Mouse (Mus musculus) embryonic facial prominence, embryonic 15.5 days (tissue): ENCODE data around the gene Cgref1. TPM values are rescaled to one million over a fixed set of nuclear protein-coding genes. Genes with fewer than 3 reads are reported as not detected.

Experiments used
- ATAC-seq: fragments of 200-750 bp; cut with Nextera tagmentation; 2 replicates; pipeline ENCODE4 v1.8.0; 2017; ENCODE audit warnings: low read depth, moderate TSS enrichment; ENCODE audit not compliant: insufficient number of reproducible peaks, low FRiP score, low TSS enrichment
- H3K27ac ChIP-seq: fragments of 300-500 bp; sonication (generic); replicated peaks from 2 replicates; pipeline ENCODE4 v1.5.1; 2015; ENCODE audit warnings: mild to moderate bottlenecking, inconsistent platforms
- H3K27me3 ChIP-seq: fragments of 300-500 bp; sonication (generic); 2 replicates; pipeline ENCODE4 v1.6.1; 2015; ENCODE audit warnings: inconsistent platforms
- H3K36me3 ChIP-seq: fragments of 300-500 bp; sonication (generic); 2 replicates; pipeline ENCODE4 v1.6.1; 2015; ENCODE audit warnings: mild to moderate bottlenecking, inconsistent platforms
- H3K4me1 ChIP-seq: fragments of 300-500 bp; sonication (generic); 2 replicates; pipeline ENCODE4 v1.6.1; 2015; ENCODE audit warnings: inconsistent platforms
- H3K4me2 ChIP-seq: fragments of 300-500 bp; sonication (generic); replicated peaks from 2 replicates; pipeline ENCODE4 v1.6.1; 2015; ENCODE audit warnings: mild to moderate bottlenecking, inconsistent platforms
- H3K4me3 ChIP-seq: fragments of 300-500 bp; sonication (generic); replicated peaks from 2 replicates; pipeline ENCODE4 v1.5.1; 2015; ENCODE audit warnings: mild to moderate bottlenecking, inconsistent platforms
- H3K9ac ChIP-seq: fragments of 300-500 bp; sonication (generic); 2 replicates; pipeline ENCODE4 v1.6.1; 2015; ENCODE audit warnings: inconsistent platforms
- H3K9me3 ChIP-seq: fragments of 300-500 bp; sonication (generic); replicated peaks from 2 replicates; pipeline ENCODE4 v1.6.1; 2016; ENCODE audit warnings: inconsistent platforms
- WGBS: fragments of 180-500 bp; shearing (Covaris S2); methylation state at CpG from one replicate; pipeline ENCODE4 v1.1.7; 2015; 5-methylcytosine and 5-hydroxymethylcytosine counted together
- polyA plus RNA-seq: library from polyadenylated mRNA; unstranded; fragments of >200 nt; fragmentation: Nextera tagmentation; extraction: Ambion mirVana; gene quantifications from 2 replicates; pipeline ENCODE4 v1.2.1, GENCODE M21; 2015

Gene Cgref1
- polyA plus RNA-seq, result 32.1 and 34.0 TPM in 2 replicates

- peak within 1 kb of the TSS; percentile 47 for H3K4me3 ChIP-seq
- H3K9ac ChIP-seq, result 0 out of 2 replicates have a peak within 1 kb of the TSS, but pooled peaks have one; percentile 12
- peak within 1 kb of the TSS; percentile 87 for H3K4me2 ChIP-seq
- peaks cover 3% of the 10 kb centered on the region; the same call in 1 of the 2 replicates for H3K27me3 ChIP-seq
- 5% methylated on average over 44 of the region's 44 CpGs for WGBS
- no peak within 1 kb of the TSS for H3K27ac ChIP-seq
- H3K36me3 ChIP-seq, result no peaks in the 10 kb centered on the region
- peaks cover 20% of the 10 kb centered on the region for H3K4me1 ChIP-seq
- H3K9me3 ChIP-seq, result no peaks in the 10 kb centered on the region
- ATAC-seq, result peak; percentile 22; the same call in 1 of the 2 replicates
Observed at GRCm38 (mm10) chr5:30944956-30945781, at the start of gene Cgref1. Gene Cgref1, minus strand, starts transcription at chr5:30945591.

- Histone ChIP-seq H3K4me3 (no peak overlapping the region), H3K4me2 (no peak overlapping the region), H3K4me1 (no peaks in the 10 kb centered on the region), H3K27me3 (no peaks in the 10 kb centered on the region), H3K27ac (no peak overlapping the region), H3K9ac (no peak overlapping the region), H3K36me3 (no peaks in the 10 kb centered on the region), H3K9me3 (no peaks in the 10 kb centered on the region)
- 66% methylated on average over 3 of the region's 3 CpGs for WGBS
- ATAC-seq, result no peak
Observed at GRCm38 (mm10) chr5:30994074-30994473, 48.7 kb upstream of the Cgref1 start.

DNA sequence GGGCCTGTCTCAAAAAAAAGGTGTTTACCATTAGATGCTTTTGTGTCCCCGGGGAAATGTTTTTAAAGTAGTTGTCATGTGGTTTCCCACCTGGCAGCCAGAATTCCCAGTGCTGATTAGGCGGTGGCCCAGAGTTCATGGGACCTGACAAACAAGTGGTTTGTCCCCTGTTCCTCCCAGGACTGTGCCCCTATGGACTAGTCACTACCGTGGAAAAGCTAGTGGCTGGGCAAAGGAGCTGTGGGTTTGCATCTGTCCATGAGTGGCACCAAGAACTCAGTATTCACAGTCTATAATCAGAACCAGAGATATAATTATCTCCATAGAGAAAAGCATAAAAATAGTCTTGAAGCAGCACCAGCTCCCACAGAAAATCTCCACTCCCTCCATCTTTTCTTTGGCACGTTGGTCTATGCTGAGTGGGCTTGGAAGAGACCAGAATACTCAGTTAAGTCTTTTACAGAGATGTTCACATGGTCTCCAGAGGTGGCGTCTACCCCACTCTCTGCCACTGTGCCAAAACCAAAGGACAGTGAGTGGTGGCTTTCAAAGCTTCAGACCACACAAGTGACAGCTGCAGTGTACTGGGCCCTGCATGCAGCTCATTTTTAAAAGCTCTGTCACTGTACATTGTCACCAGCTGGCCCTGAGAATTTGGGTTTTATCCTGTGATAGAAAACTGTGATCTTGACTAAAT, 47.7 kb upstream of the Cgref1 start:
- 61% methylated on average over 5 of the region's 5 CpGs for WGBS
- ATAC-seq, result peak; percentile 65; the same call in 1 of the 2 replicates
- Histone ChIP-seq H3K36me3 (no peaks in the 10 kb centered on the region), H3K4me1 (no peaks in the 10 kb centered on the region), H3K27ac (no peak overlapping the region), H3K4me2 (no peak overlapping the region), H3K9me3 (no peaks in the 10 kb centered on the region), H3K9ac (no peak overlapping the region), H3K27me3 (no peaks in the 10 kb centered on the region), H3K4me3 (no peak overlapping the region)

DNA sequence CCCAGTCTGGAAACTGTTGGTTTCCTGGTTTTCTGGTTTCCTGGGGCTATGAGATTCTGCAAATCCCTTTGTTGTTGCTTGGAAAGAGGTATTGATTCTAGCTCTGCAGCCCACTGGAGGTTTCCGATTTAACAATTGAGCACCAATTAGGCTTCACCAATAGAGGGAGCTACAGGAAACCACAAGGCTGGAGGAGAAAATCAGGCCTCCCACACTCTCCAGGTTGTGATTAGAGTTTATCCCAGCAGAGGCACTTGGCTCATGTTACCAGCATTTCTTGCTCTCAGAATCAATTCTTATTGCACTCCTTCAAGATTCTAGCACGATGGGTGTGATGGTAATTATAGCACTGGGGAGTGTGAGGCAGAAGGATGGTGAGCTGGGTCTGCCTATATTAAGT, 37.0 kb upstream of the Cgref1 start:
- no peaks in the 10 kb centered on the region for H3K36me3 ChIP-seq
- no peak overlapping the region for H3K4me2 ChIP-seq
- no peak overlapping the region for H3K9ac ChIP-seq
- no peak overlapping the region for H3K27ac ChIP-seq
- ATAC-seq, result no peak
- no peak overlapping the region for H3K4me3 ChIP-seq
- H3K4me1 ChIP-seq, result no peaks in the 10 kb centered on the region
- H3K9me3 ChIP-seq, result no peaks in the 10 kb centered on the region
- H3K27me3 ChIP-seq, result no peaks in the 10 kb centered on the region
- WGBS, result 25% methylated on average over 2 of the region's 2 CpGs

GRCm38 (mm10) chr5:30974870-30975656, 29.7 kb upstream of the Cgref1 start:
- H3K4me2 ChIP-seq, result no peak overlapping the region
- H3K4me3 ChIP-seq, result no peak overlapping the region
- H3K36me3 ChIP-seq, result no peaks in the 10 kb centered on the region
- H3K4me1 ChIP-seq, result no peaks in the 10 kb centered on the region
- H3K27ac ChIP-seq, result no peak overlapping the region
- 64% methylated on average over 9 of the region's 9 CpGs for WGBS
- no peak overlapping the region for H3K9ac ChIP-seq
- ATAC-seq, result no peak
- no peaks in the 10 kb centered on the region for H3K9me3 ChIP-seq
- no peaks in the 10 kb centered on the region for H3K27me3 ChIP-seq

DNA sequence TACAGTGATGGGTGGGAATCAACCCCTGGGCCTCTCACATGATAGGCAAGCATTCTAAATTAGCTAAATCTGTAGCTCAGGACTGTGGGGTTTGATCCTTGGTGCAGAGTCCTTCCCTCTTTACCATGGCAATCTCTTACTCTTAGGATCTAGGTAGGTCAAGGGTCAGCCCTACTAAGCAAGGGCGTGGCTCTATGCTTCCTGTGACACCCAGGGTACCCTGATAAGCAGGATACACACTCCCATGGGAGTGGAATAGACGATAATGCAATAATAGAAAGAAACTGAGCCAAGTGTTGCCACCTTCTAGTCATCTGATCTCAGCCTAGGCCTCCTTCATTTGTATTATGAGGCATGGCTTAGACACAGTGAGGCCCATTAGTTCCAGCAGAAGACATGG, 24.0 kb upstream of the Cgref1 start:
- no peak for ATAC-seq
- Histone ChIP-seq H3K36me3 (no peaks in the 10 kb centered on the region), H3K27ac (no peak overlapping the region), H3K9me3 (no peaks in the 10 kb centered on the region), H3K4me1 (no peaks in the 10 kb centered on the region), H3K4me2 (no peak overlapping the region), H3K9ac (no peak overlapping the region), H3K27me3 (no peaks in the 10 kb centered on the region), H3K4me3 (no peak overlapping the region)
- WGBS, result 73% methylated on average over 2 of the region's 2 CpGs

DNA sequence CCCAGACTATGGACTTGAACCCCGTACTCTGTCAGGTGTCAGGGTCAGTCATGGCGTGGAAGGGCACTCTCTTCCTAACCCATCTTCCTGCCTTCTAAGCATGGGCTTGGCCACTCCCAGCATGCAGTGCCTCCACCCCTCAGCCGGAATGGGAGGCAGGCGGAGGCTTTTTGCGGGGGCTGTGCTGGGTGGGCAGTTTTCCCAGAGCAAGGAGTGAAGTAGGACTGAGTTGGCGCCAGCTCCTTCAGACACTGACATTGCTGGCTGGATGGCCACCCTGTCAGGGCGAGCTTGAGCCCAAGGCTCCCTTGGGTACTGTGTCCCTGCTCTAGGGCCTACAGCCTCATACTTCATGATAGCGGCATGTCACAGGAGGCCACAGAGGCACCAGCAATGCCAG, 23.0 kb upstream of the Cgref1 start, which contains the start of gene Tcf23:
TSS of gene Tcf23 (plus strand) at position 247 of the 400 bp plus-strand sequence.
- Histone ChIP-seq H3K27me3 (no peaks in the 10 kb centered on the region), H3K27ac (no peak within 1 kb of the TSS), H3K36me3 (no peaks in the 10 kb centered on the region), H3K9me3 (no peaks in the 10 kb centered on the region), H3K4me1 (no peaks in the 10 kb centered on the region), H3K9ac (no peak within 1 kb of the TSS), H3K4me3 (no peak within 1 kb of the TSS), H3K4me2 (no peak within 1 kb of the TSS)
- no peak for ATAC-seq
- WGBS, result 69% methylated on average over 8 of the region's 8 CpGs

GRCm38 (mm10) chr5:30966189-30966588, 20.8 kb upstream of the Cgref1 start:
- Histone ChIP-seq H3K9me3 (no peaks in the 10 kb centered on the region), H3K4me3 (no peak overlapping the region), H3K36me3 (no peaks in the 10 kb centered on the region), H3K9ac (no peak overlapping the region), H3K4me2 (no peak overlapping the region), H3K27me3 (no peaks in the 10 kb centered on the region), H3K27ac (no peak overlapping the region), H3K4me1 (no peaks in the 10 kb centered on the region)
- no peak for ATAC-seq
- WGBS, result 91% methylated on average over 4 of the region's 4 CpGs

DNA sequence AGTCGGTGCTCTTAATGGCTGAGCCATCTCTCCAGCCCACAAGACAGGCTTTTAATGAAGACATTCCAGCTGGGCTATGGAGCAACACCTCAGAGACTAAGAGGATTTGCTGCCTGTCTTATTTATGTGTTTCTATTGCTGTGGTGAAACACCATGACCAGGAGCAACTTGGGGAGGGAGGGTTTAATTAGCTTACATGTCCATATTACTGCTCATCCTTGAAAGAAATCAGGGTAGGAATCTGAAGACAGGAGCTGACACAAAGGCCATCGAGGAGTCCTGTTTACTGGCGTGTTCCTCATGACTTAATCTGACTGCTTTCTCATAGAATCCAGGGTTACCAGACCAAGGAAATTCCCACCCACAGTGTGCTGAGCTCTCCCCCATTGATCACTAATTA, 18.5 kb upstream of the Cgref1 start:
- Histone ChIP-seq H3K9me3 (no peaks in the 10 kb centered on the region), H3K4me3 (no peak overlapping the region), H3K9ac (no peak overlapping the region), H3K27me3 (no peaks in the 10 kb centered on the region), H3K4me2 (no peak overlapping the region), H3K36me3 (0 out of 2 replicates have a peak, but pooled peaks cover under 1% of the 10 kb centered on the region), H3K27ac (no peak overlapping the region), H3K4me1 (peaks cover 6% of the 10 kb centered on the region)
- 70% methylated on average over 3 of the region's 3 CpGs for WGBS
- no peak for ATAC-seq

GRCm38 (mm10) chr5:30961545-30962505, 16.4 kb upstream of the Cgref1 start:
- 74% methylated on average over 10 of the region's 10 CpGs for WGBS
- Histone ChIP-seq H3K9me3 (no peaks in the 10 kb centered on the region), H3K4me1 (peaks cover 21% of the 10 kb centered on the region), H3K4me3 (no peak overlapping the region), H3K36me3 (peaks cover 17% of the 10 kb centered on the region), H3K4me2 (no peak overlapping the region), H3K9ac (no peak overlapping the region), H3K27ac (no peak overlapping the region), H3K27me3 (no peaks in the 10 kb centered on the region)
- no peak for ATAC-seq
